Mouse (Mus musculus): ENCODE results near the gene Mep1a. TPM values are rescaled to one million over a fixed set of nuclear protein-coding genes. Genes with fewer than 3 reads are reported as not detected.
A peak's percentile ranks its signal among the peaks of the same experiment; 100 is the strongest.

Mep1a gene
- polyA plus RNA-seq, 1 experiment from 2014 or later, result not detected

GRCm38 (mm10) chr17:43470039-43470438, 32.6 kb downstream of the Mep1a start:
- Histone ChIP-seq H3K27ac (replicated peaks; ENCODE audit: low read depth, low read length) (no peak overlapping the region), H3K4me2 (ENCODE audit: low read depth, severe bottlenecking) (no peak overlapping the region), H3K4me1 (ENCODE audit: control insufficient read depth, insufficient read depth, low read length) (no peaks in the 10 kb centered on the region), H3K9me3 (ENCODE audit: control insufficient read depth, low read length) (no peaks in the 10 kb centered on the region), H3K27me3 (ENCODE audit: control insufficient read depth, insufficient read depth, low read length) (no peaks in the 10 kb centered on the region), H3K4me3 (ENCODE audit: low read depth, low read length) (no peak overlapping the region), H3K36me3 (ENCODE audit: control insufficient read depth, insufficient read depth, low read length) (no peaks in the 10 kb centered on the region), H3K9ac (ENCODE audit: low read length) (no peak overlapping the region)
- WGBS, result 44% methylated on average over 3 of the region's 3 CpGs
- no peak for DNase-seq (ENCODE audit: low spot score)
- no peak for ATAC-seq (ENCODE audit: insufficient number of reproducible peaks, low FRiP score, low TSS enrichment, low read depth)

DNA sequence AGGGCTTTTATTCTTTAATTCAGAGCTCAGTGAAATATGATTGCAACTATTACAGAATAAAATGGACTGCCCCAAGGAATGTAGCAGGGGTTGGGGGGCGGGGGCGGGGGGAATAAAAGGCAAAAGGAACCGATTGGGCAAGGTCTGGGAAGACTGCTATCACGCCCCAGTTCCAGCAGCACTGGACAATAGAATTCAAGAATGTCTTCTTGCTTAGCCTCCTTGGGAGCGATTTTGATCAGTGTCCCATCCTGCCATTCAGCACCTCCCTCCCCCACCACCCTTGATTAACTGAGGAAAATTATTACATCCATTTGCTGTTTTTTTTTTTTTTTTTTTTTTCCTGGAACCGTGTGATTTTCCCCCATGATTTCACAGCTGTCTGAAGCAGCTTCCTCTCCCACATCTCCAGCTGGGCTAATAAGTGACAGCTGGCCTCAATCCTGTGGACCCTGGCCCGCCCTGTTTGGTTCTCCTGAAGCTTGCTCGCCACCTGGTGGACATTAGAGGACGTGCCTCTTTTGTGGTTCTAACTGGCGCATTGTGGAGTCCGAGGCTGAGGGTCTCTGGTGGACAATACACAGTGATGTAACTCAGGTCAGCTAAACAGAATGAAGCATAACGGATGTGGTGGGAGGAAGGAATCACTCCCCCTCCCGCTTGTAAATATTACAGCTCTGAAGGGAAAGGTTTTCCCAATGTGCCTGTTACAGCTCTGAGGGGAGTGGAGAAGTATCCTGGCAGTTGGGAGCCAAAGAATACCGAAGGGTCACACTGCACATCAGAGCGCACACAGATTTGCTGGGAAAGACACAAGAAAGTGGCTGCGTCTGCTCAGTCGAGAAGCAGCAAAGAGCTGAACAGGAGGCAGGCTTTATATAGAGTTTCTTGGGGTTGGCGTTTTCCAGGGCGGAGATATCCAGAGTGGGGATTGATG, 42.1 kb downstream of the Mep1a start:
- H3K27me3 ChIP-seq (ENCODE audit: control insufficient read depth, insufficient read depth, low read length), result no peaks in the 10 kb centered on the region
- H3K4me3 ChIP-seq (ENCODE audit: low read depth, low read length), result no peak overlapping the region
- ATAC-seq (ENCODE audit: insufficient number of reproducible peaks, low FRiP score, low TSS enrichment, low read depth) (peak; percentile 93), DNase-seq (ENCODE audit: low spot score) (peak; percentile 92)
- H3K4me2 ChIP-seq (ENCODE audit: low read depth, severe bottlenecking), result no peak overlapping the region
- H3K27ac ChIP-seq (replicated peaks; ENCODE audit: low read depth, low read length), result no peak overlapping the region
- no peak overlapping the region for H3K9ac ChIP-seq (ENCODE audit: low read length)
- 35% methylated on average over 19 of the region's 19 CpGs for WGBS
- H3K4me1 ChIP-seq (ENCODE audit: control insufficient read depth, insufficient read depth, low read length), result no peaks in the 10 kb centered on the region
- H3K9me3 ChIP-seq (ENCODE audit: control insufficient read depth, low read length), result no peaks in the 10 kb centered on the region
- no peaks in the 10 kb centered on the region for H3K36me3 ChIP-seq (ENCODE audit: control insufficient read depth, insufficient read depth, low read length)

GRCm38 (mm10) chr17:43459737-43460230, 42.8 kb downstream of the Mep1a start:
- Histone ChIP-seq H3K27ac (replicated peaks; ENCODE audit: low read depth, low read length) (no peak overlapping the region), H3K27me3 (ENCODE audit: control insufficient read depth, insufficient read depth, low read length) (no peaks in the 10 kb centered on the region), H3K4me2 (ENCODE audit: low read depth, severe bottlenecking) (no peak overlapping the region), H3K9ac (ENCODE audit: low read length) (no peak overlapping the region), H3K36me3 (ENCODE audit: control insufficient read depth, insufficient read depth, low read length) (no peaks in the 10 kb centered on the region), H3K9me3 (ENCODE audit: control insufficient read depth, low read length) (no peaks in the 10 kb centered on the region), H3K4me3 (ENCODE audit: low read depth, low read length) (no peak overlapping the region), H3K4me1 (ENCODE audit: control insufficient read depth, insufficient read depth, low read length) (no peaks in the 10 kb centered on the region)
- DNase-seq (ENCODE audit: low spot score), result peak; percentile 21
- 77% methylated on average over 12 of the region's 12 CpGs for WGBS
- no peak for ATAC-seq (ENCODE audit: insufficient number of reproducible peaks, low FRiP score, low TSS enrichment, low read depth)

DNA sequence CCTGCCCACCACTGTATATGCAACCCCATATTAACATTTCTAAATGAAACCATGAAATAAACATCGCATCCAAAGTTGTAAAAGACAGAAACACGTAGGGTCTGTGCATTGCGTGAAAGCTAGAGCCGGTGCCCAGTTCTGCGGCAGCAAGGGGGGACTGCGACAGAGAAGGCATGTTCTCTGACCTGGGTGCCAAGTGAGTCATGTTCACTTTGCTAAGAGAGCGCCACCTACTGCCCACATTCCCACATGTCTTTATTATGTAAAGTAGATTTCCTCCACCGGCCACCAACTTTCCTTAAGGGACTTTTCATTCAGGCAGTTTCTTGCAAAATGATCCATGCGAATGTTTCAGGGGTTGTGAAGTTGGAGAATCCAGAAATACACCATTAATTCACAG, 44.0 kb downstream of the Mep1a start:
- Histone ChIP-seq H3K9ac (ENCODE audit: low read length) (no peak overlapping the region), H3K9me3 (ENCODE audit: control insufficient read depth, low read length) (no peaks in the 10 kb centered on the region), H3K27ac (replicated peaks; ENCODE audit: low read depth, low read length) (no peak overlapping the region), H3K4me3 (ENCODE audit: low read depth, low read length) (no peak overlapping the region), H3K36me3 (ENCODE audit: control insufficient read depth, insufficient read depth, low read length) (no peaks in the 10 kb centered on the region), H3K4me2 (ENCODE audit: low read depth, severe bottlenecking) (no peak overlapping the region), H3K4me1 (ENCODE audit: control insufficient read depth, insufficient read depth, low read length) (no peaks in the 10 kb centered on the region), H3K27me3 (ENCODE audit: control insufficient read depth, insufficient read depth, low read length) (no peaks in the 10 kb centered on the region)
- no peak for ATAC-seq (ENCODE audit: insufficient number of reproducible peaks, low FRiP score, low TSS enrichment, low read depth)
- WGBS, result 18% methylated on average over 9 of the region's 9 CpGs
- peak; percentile 85 for DNase-seq (ENCODE audit: low spot score)

- 100% methylated on average over 1 of the region's 1 CpGs for WGBS
- Histone ChIP-seq H3K4me2 (ENCODE audit: low read depth, severe bottlenecking) (no peak overlapping the region), H3K4me1 (ENCODE audit: control insufficient read depth, insufficient read depth, low read length) (no peaks in the 10 kb centered on the region), H3K4me3 (ENCODE audit: low read depth, low read length) (no peak overlapping the region), H3K27ac (replicated peaks; ENCODE audit: low read depth, low read length) (no peak overlapping the region), H3K9me3 (ENCODE audit: control insufficient read depth, low read length) (no peaks in the 10 kb centered on the region), H3K36me3 (ENCODE audit: control insufficient read depth, insufficient read depth, low read length) (no peaks in the 10 kb centered on the region), H3K27me3 (ENCODE audit: control insufficient read depth, insufficient read depth, low read length) (no peaks in the 10 kb centered on the region), H3K9ac (ENCODE audit: low read length) (no peak overlapping the region)
- DNase-seq (ENCODE audit: low spot score), result no peak
- no peak for ATAC-seq (ENCODE audit: insufficient number of reproducible peaks, low FRiP score, low TSS enrichment, low read depth)
Observed at GRCm38 (mm10) chr17:43451216-43451615, 51.4 kb downstream of the Mep1a start.

- Histone ChIP-seq H3K9ac (ENCODE audit: low read length) (no peak overlapping the region), H3K27ac (replicated peaks; ENCODE audit: low read depth, low read length) (no peak overlapping the region), H3K36me3 (ENCODE audit: control insufficient read depth, insufficient read depth, low read length) (no peaks in the 10 kb centered on the region), H3K4me3 (ENCODE audit: low read depth, low read length) (no peak overlapping the region), H3K9me3 (ENCODE audit: control insufficient read depth, low read length) (no peaks in the 10 kb centered on the region), H3K4me2 (ENCODE audit: low read depth, severe bottlenecking) (no peak overlapping the region), H3K27me3 (ENCODE audit: control insufficient read depth, insufficient read depth, low read length) (no peaks in the 10 kb centered on the region), H3K4me1 (ENCODE audit: control insufficient read depth, insufficient read depth, low read length) (no peaks in the 10 kb centered on the region)
- WGBS, result 83% methylated on average over 8 of the region's 8 CpGs
- ATAC-seq (ENCODE audit: insufficient number of reproducible peaks, low FRiP score, low TSS enrichment, low read depth) (no peak), DNase-seq (ENCODE audit: low spot score) (no peak)
Observed at GRCm38 (mm10) chr17:43434485-43434884, 68.1 kb downstream of the Mep1a start.

DNA sequence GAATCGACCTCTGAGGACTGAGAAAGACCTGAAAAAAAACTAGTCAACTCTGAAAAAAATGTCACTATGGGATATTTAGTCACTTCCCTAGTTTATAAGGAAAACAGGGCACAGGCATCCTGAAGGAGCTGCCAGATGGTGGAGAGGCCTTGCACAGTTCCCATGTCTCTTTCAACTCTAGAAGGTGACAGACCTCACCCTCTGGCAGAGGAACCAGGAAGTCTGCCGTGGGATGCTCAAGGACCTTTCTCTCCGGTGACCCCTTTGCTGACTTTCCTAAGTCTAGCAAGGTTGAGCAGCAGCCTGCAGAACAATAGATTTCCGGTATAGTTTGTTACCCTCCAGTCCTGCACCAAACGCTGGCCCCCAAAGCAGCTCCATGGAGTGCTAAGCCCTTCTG, 70.9 kb downstream of the Mep1a start:
- no peak overlapping the region for H3K4me3 ChIP-seq (ENCODE audit: low read depth, low read length)
- ATAC-seq (ENCODE audit: insufficient number of reproducible peaks, low FRiP score, low TSS enrichment, low read depth) (no peak), DNase-seq (ENCODE audit: low spot score) (no peak)
- H3K9me3 ChIP-seq (ENCODE audit: control insufficient read depth, low read length), result no peaks in the 10 kb centered on the region
- no peaks in the 10 kb centered on the region for H3K27me3 ChIP-seq (ENCODE audit: control insufficient read depth, insufficient read depth, low read length)
- no peaks in the 10 kb centered on the region for H3K4me1 ChIP-seq (ENCODE audit: control insufficient read depth, insufficient read depth, low read length)
- H3K9ac ChIP-seq (ENCODE audit: low read length), result no peak overlapping the region
- 39% methylated on average over 5 of the region's 5 CpGs for WGBS
- H3K4me2 ChIP-seq (ENCODE audit: low read depth, severe bottlenecking), result no peak overlapping the region
- no peaks in the 10 kb centered on the region for H3K36me3 ChIP-seq (ENCODE audit: control insufficient read depth, insufficient read depth, low read length)
- H3K27ac ChIP-seq (replicated peaks; ENCODE audit: low read depth, low read length), result no peak overlapping the region
